Mouse (Mus musculus): Measurements from ENCODE around the gene Slain2. TPM values are rescaled to one million over a fixed set of nuclear protein-coding genes. Genes with fewer than 3 reads are reported as not detected.
"Not testable (repeated sequence)": the region's sequence is repeated elsewhere in the genome, so short reads cannot be mapped to it uniquely, and the experiment has no call there.

Gene Slain2
- polyA plus RNA-seq, 1 experiment from 2014 or later, result 16.4 TPM

GRCm38 (mm10) chr5:72998546-72998945 is 84.4 kb downstream of the Slain2 start:
- not testable (repeated sequence) for H3K4me2 ChIP-seq; H3K27me3 ChIP-seq; H3K9me3 ChIP-seq; H3K9ac ChIP-seq; H3K4me3 ChIP-seq; H3K4me1 ChIP-seq; H3K27ac ChIP-seq; H3K36me3 ChIP-seq; ATAC-seq (ENCODE audit: insufficient number of reproducible peaks, low FRiP score, low TSS enrichment, low read depth)
- WGBS, result 76% methylated on average over 1 of the region's 1 CpGs

- no peak overlapping the region for H3K4me2 ChIP-seq
- H3K27ac ChIP-seq, result no peak overlapping the region
- peaks cover 29% of the 10 kb centered on the region for H3K27me3 ChIP-seq
- peaks cover 9% of the 10 kb centered on the region for H3K4me1 ChIP-seq
- H3K4me3 ChIP-seq, result no peak overlapping the region
- no peak overlapping the region for H3K9ac ChIP-seq
- no peaks in the 10 kb centered on the region for H3K36me3 ChIP-seq
- H3K9me3 ChIP-seq, result no peaks in the 10 kb centered on the region
- 82% methylated on average over 5 of the region's 5 CpGs for WGBS
- no peak for ATAC-seq (ENCODE audit: insufficient number of reproducible peaks, low FRiP score, low TSS enrichment, low read depth)
Observed at GRCm38 (mm10) chr5:73004046-73004445, 89.9 kb downstream of the Slain2 start.

DNA sequence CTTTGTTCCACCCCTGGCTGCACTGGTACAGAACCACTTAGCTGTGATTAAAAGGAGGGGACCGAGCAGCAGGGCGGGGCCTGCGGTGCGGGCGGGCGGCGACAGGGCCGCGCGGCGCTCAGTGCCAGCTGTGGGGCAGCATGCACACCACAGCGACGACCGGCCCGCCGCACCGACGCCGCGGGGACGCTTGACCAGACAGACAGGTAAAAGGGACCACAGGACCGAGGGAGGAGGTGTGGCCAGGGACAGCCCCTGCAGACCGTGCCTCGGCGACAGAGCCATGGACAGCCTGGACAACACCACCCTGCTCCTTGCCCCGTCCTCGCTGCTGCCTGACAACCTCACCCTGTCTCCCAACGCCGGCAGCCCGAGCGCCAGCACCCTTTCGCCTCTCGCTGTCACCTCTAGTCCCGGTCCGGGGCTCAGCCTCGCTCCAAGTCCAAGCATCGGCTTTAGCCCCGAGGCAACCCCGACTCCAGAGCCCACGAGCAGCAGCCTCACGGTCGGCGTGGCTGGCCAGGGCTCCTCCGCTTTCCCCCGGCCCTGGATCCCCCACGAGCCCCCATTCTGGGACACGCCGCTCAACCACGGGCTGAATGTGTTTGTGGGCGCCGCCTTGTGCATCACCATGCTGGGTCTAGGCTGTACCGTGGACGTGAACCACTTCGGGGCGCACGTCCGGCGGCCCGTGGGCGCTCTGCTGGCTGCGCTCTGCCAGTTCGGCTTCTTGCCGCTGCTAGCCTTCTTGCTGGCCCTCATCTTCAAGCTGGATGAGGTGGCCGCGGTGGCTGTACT is 92.9 kb downstream of the Slain2 start, which contains the start of gene Slc10a4:
Gene Slc10a4 (plus strand): TSS at position 100 of the 798 bp plus-strand sequence.
- Histone ChIP-seq H3K27ac (no peak within 1 kb of the TSS), H3K9ac (peak within 1 kb of the TSS; percentile 14; the same call in 1 of the 2 replicates), H3K4me2 (peak within 1 kb of the TSS; percentile 80), H3K27me3 (peaks cover 29% of the 10 kb centered on the region), H3K36me3 (no peaks in the 10 kb centered on the region), H3K9me3 (no peaks in the 10 kb centered on the region), H3K4me3 (peak within 1 kb of the TSS; percentile 44), H3K4me1 (peaks cover 9% of the 10 kb centered on the region)
- ATAC-seq (ENCODE audit: insufficient number of reproducible peaks, low FRiP score, low TSS enrichment, low read depth), result 0 out of 2 replicates have a peak, but pooled peaks have one; percentile 24
- 7% methylated on average over 65 of the region's 65 CpGs for WGBS

DNA sequence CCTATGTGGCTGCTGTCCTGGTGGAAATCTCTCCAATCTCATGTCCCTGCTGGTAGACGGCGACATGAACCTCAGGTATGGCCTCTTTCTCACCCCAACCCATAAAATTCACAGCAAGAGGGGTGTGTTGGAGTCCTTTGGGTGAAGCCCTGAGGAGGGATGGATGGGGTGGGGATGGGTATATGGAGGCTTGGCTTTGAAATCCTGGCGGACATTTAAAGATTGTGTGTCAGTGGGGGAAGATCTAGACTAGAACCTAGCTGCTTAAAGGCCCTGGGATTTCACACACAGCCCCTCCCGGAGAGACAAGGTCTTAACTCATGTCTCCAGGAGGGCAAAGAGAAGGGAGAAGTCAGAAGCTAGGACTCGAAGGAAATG is 93.5 kb downstream of the Slain2 start:
- H3K27ac ChIP-seq, result no peak overlapping the region
- H3K4me1 ChIP-seq, result peaks cover 9% of the 10 kb centered on the region
- no peak overlapping the region; the same call in 1 of the 2 replicates for H3K9ac ChIP-seq
- WGBS, result 35% methylated on average over 5 of the region's 5 CpGs
- H3K36me3 ChIP-seq, result no peaks in the 10 kb centered on the region
- peaks cover 29% of the 10 kb centered on the region for H3K27me3 ChIP-seq
- ATAC-seq (ENCODE audit: insufficient number of reproducible peaks, low FRiP score, low TSS enrichment, low read depth), result no peak
- peak overlapping the region; percentile 44 for H3K4me3 ChIP-seq
- no peaks in the 10 kb centered on the region for H3K9me3 ChIP-seq
- peak overlapping the region; percentile 80 for H3K4me2 ChIP-seq

- peaks cover 34% of the 10 kb centered on the region for H3K27me3 ChIP-seq
- WGBS, result 38% methylated on average over 8 of the region's 8 CpGs
- H3K36me3 ChIP-seq; H3K4me1 ChIP-seq; H3K4me3 ChIP-seq; H3K4me2 ChIP-seq; H3K9ac ChIP-seq; ATAC-seq (ENCODE audit: insufficient number of reproducible peaks, low FRiP score, low TSS enrichment, low read depth); H3K27ac ChIP-seq; H3K9me3 ChIP-seq: not testable (repeated sequence)
Observed at GRCm38 (mm10) chr5:73008230-73008629, 94.1 kb downstream of the Slain2 start.

- 78% methylated on average over 16 of the region's 16 CpGs for WGBS
- ATAC-seq (ENCODE audit: insufficient number of reproducible peaks, low FRiP score, low TSS enrichment, low read depth); H3K36me3 ChIP-seq; H3K9ac ChIP-seq; H3K4me3 ChIP-seq; H3K27ac ChIP-seq; H3K9me3 ChIP-seq; H3K4me2 ChIP-seq: not testable (repeated sequence)
- H3K4me1 ChIP-seq, result peaks cover 13% of the 10 kb centered on the region
- H3K27me3 ChIP-seq, result peaks cover 36% of the 10 kb centered on the region
Observed at GRCm38 (mm10) chr5:73011806-73012205, 97.7 kb downstream of the Slain2 start.

DNA sequence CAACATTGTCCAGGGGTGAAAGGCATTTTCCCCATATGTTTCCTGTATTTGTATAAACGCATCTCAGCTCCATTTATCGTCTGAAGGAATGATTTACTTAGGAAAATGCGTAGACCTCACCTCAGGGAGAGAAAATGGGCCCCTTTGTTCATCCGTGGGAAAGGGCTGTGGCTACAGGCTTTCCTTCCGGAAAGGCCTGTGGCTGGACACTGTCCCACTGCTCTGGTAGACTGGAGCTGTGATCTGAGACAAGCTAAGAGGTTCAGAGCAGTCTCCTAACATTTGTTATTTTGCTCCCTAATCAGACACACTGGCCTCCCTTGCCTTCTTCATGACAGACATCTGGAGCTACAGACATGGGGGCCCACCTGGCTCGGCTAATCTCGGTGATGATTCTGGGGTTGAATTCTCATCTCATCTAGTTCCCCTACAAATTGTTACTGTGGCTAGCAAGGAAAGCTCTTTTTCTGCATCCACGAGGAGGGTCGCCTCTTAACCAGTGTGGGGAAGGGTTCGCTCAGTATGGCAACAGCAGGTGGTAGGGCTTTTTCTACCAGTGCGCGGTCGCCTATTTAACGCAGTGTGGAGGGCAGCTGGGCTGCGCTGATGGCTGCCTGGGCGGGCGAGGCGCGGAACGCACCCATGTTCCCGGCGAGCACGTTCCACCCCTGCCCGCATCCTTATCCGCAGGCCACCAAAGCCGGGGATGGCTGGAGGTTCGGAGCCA is 98.9 kb downstream of the Slain2 start:
- not testable (repeated sequence) for H3K9me3 ChIP-seq; H3K9ac ChIP-seq; H3K4me1 ChIP-seq; ATAC-seq (ENCODE audit: insufficient number of reproducible peaks, low FRiP score, low TSS enrichment, low read depth); H3K36me3 ChIP-seq; H3K27ac ChIP-seq
- peak overlapping the region; percentile 71 for H3K4me2 ChIP-seq
- 20% methylated on average over 27 of the region's 27 CpGs for WGBS
- H3K4me3 ChIP-seq, result peak overlapping the region; percentile 39
- H3K27me3 ChIP-seq, result peaks cover 24% of the 10 kb centered on the region

DNA sequence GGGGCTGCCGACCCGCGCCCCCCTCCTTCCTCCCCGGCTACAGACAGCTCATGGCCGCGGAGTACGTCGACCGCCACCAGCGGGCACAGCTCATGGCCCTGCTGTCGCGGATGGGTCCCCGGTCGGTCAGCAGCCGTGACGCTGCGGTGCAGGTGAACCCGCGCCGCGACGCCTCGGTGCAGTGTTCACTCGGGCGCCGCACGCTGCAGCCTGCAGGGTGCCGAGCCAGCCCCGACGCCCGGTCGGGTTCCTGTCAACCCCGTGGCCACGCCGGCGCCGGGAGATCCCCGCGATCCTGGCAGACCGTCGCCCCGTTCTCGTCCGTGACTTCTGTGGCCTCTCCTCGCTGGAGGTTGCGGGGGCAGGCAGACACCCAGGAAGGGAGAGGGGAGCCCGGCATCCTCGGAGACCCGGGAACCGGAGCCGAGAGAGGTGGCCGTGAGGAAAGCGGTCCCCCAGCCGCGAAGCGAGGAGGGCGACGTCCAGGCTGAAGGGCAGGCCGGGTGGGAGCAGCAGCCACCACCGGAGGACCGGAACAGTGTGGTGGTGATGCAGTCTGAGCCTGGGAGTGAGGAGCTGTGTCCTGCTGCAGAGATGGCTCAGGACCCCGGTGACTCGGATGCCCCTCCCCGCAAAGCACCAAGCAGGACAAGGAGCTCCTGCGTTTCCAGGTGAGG is 99.6 kb downstream of the Slain2 start:
- Histone ChIP-seq H3K4me3 (peak overlapping the region; percentile 39), H3K27me3 (peaks cover 17% of the 10 kb centered on the region), H3K4me2 (peak overlapping the region; percentile 71)
- H3K9me3 ChIP-seq; H3K9ac ChIP-seq; H3K4me1 ChIP-seq; H3K36me3 ChIP-seq; H3K27ac ChIP-seq; ATAC-seq (ENCODE audit: insufficient number of reproducible peaks, low FRiP score, low TSS enrichment, low read depth): not testable (repeated sequence)
- WGBS, result 1% methylated on average over 52 of the region's 65 CpGs

DNA sequence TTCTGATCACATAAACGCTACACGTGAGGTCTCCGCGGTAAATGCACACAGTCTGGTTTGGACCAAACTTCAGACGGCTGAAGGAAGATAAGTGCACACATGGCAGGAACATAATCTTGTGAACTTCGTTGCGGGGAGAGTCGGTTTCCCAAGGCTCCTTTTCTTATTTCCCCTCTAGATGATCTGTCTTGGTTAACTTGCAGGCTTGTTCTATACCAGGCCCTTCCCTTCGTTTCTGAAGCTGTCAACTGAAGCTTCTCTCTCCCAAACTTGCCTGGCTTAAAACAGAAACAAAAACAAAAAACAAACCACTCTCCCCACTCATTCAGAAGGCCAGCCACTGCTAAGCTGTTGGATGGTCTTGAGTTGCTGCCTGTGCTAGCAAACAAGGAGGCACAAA is 100.6 kb downstream of the Slain2 start:
- Histone ChIP-seq H3K4me3 (no peak overlapping the region), H3K36me3 (no peaks in the 10 kb centered on the region), H3K9ac (no peak overlapping the region), H3K4me2 (no peak overlapping the region), H3K9me3 (no peaks in the 10 kb centered on the region), H3K27ac (no peak overlapping the region), H3K4me1 (peaks cover 6% of the 10 kb centered on the region), H3K27me3 (peaks cover 17% of the 10 kb centered on the region)
- 32% methylated on average over 9 of the region's 9 CpGs for WGBS
- no peak for ATAC-seq (ENCODE audit: insufficient number of reproducible peaks, low FRiP score, low TSS enrichment, low read depth)

DNA sequence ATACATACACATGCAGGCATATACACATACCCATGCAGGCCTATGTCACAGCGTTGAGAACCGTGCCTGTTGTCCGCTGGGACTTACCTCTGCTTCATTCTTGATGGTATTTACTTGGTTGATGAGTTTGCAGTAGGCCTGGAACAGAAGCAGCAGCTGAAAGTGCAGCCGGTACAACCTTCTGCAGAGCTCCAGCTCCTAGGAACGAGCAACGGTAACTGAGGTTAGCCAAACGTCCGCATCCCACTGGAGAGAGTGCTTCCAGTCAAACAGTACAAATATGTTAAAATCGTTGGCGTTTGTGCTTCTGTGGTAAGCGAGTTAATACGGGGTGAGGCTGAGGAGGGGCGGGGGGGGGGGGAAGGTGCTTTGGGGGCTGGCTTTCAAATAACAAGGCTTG is 109.7 kb downstream of the Slain2 start:
- Histone ChIP-seq H3K4me3 (no peak overlapping the region), H3K27me3 (no peaks in the 10 kb centered on the region), H3K4me2 (no peak overlapping the region), H3K9me3 (no peaks in the 10 kb centered on the region), H3K4me1 (no peaks in the 10 kb centered on the region), H3K9ac (no peak overlapping the region), H3K36me3 (peaks cover 21% of the 10 kb centered on the region), H3K27ac (no peak overlapping the region)
- ATAC-seq (ENCODE audit: insufficient number of reproducible peaks, low FRiP score, low TSS enrichment, low read depth), result no peak
- WGBS, result 84% methylated on average over 13 of the region's 13 CpGs
